Mouse (Mus musculus): ENCODE results near the gene Scamp3.

DNA sequence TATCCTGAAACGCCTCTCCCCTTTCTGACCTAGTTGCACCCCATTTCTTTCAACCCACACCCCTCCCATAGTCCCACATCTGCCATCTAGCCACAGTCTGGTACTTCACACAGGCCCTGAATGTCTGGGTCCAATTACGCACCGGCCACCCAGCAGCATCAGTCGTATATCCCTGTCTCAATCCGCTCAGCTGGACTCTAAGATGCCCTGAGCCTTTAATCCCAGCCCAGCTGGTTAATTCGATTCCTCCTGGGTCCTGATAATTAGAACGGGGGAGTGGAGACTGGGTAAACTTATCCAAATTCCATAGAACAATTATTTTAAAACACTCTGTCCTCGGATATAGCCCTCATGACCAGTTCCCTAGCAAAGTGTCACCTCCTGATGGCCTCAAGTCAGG is 31.7 kb upstream of the Scamp3 start:
- TF ChIP-seq TCF12 (IDR thresholded peaks at IDR 0.05; ENCODE audit: low read depth, low read length): no peak
- TF ChIP-seq POLR2A (IDR thresholded peaks at IDR 0.05; ENCODE audit: low read depth, low read length): no peak
- no peak for TF ChIP-seq MAX (IDR thresholded peaks at IDR 0.05; ENCODE audit: low read length)
- no peak for TF ChIP-seq MYC (IDR thresholded peaks at IDR 0.05; ENCODE audit: low read depth, low read length)
